Mouse (Mus musculus): Measurements from ENCODE around the gene Plcb1.

DNA sequence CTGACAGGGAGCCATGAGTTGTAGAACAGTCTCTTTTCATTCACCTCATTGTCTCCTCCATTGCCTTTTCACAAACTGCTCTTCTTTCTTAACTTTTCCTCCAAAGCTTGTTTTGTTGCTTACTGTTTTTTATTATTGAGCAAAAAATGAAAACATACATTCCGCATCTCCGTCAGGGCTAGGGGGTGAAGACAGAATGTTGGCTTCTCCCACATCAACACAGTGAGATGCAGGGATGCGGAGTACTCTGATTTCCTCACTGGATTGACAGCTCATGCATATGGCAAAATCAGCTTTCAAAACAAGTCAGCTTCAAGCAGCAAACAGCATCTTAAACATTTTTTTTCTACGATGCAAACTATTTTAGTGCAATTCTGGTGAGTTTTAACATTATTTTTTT, 108.9 kb downstream of the Plcb1 start:
- TF ChIP-seq CTCF (IDR thresholded peaks at IDR 0.05; ENCODE audit: low read depth) = no peak
- no peak for TF ChIP-seq EP300 (IDR thresholded peaks at IDR 0.05; ENCODE audit: low read depth)
